Mouse (Mus musculus) liver (tissue): ENCODE data around the gene Plch2.

Experiments used
- DNase-seq: peaks from one replicate; pipeline ENCODE4 v3.0.0-alpha.2; 2020; ENCODE audit warnings: mixed read lengths

The Plch2 gene

GRCm38 (mm10) chr4:154983767-154984166 lies 72.8 kb downstream of the Plch2 start:
- DNase-seq, result no peak

GRCm38 (mm10) chr4:154982247-154983120 lies 74.1 kb downstream of the Plch2 start:
- DNase-seq, result peak; percentile 36

- peak; percentile 62 for DNase-seq
Observed at GRCm38 (mm10) chr4:154981530-154981929, 75.1 kb downstream of the Plch2 start.

- DNase-seq, result no peak
Observed at GRCm38 (mm10) chr4:154981076-154981475, 75.5 kb downstream of the Plch2 start.

GRCm38 (mm10) chr4:154980110-154980509 lies 76.5 kb downstream of the Plch2 start:
- DNase-seq, result no peak

- DNase-seq, result no peak
Observed at GRCm38 (mm10) chr4:154974163-154974611, 82.4 kb downstream of the Plch2 start.

- DNase-seq, result no peak
Observed at GRCm38 (mm10) chr4:154972546-154972945, 84.0 kb downstream of the Plch2 start.

GRCm38 (mm10) chr4:154967173-154967572 lies 89.4 kb downstream of the Plch2 start:
- peak; percentile 63 for DNase-seq

GRCm38 (mm10) chr4:154965856-154966255 lies 90.7 kb downstream of the Plch2 start:
- no peak for DNase-seq

- peak; percentile 86 for DNase-seq
Observed at GRCm38 (mm10) chr4:154964581-154965235, 91.9 kb downstream of the Plch2 start.

- DNase-seq, result peak; percentile 92
Observed at GRCm38 (mm10) chr4:154963901-154964580, 92.5 kb downstream of the Plch2 start, which contains the start of gene Pank4. TSS of gene Pank4 (plus strand) at chr4:154964123.

- no peak for DNase-seq
Observed at GRCm38 (mm10) chr4:154963190-154963836, 93.3 kb downstream of the Plch2 start.

- DNase-seq, result no peak
Observed at GRCm38 (mm10) chr4:154962683-154963082, 93.9 kb downstream of the Plch2 start.

GRCm38 (mm10) chr4:154961911-154962310 lies 94.7 kb downstream of the Plch2 start:
- DNase-seq, result no peak

GRCm38 (mm10) chr4:154961226-154961738 lies 95.3 kb downstream of the Plch2 start:
- peak; percentile 30 for DNase-seq

GRCm38 (mm10) chr4:154960690-154961225 lies 95.8 kb downstream of the Plch2 start, which contains the start of gene Hes5:
TSS of gene Hes5 (plus strand) at chr4:154960923.
- DNase-seq, result no peak

- DNase-seq, result no peak
Observed at GRCm38 (mm10) chr4:154960021-154960689, 96.4 kb downstream of the Plch2 start.

GRCm38 (mm10) chr4:154958621-154959020 lies 98.0 kb downstream of the Plch2 start:
- DNase-seq, result no peak

- peak; percentile 49 for DNase-seq
Observed at GRCm38 (mm10) chr4:154958171-154958570, 98.4 kb downstream of the Plch2 start.

GRCm38 (mm10) chr4:154957289-154957993 lies 99.1 kb downstream of the Plch2 start:
- DNase-seq, result no peak

- DNase-seq, result no peak
Observed at GRCm38 (mm10) chr4:154956604-154957003, 100.0 kb downstream of the Plch2 start.
